ENCODE assay signal across 8 mouse cellular contexts in genomic region chr17:86166051-86166566, GRCm38 (mm10). TPM values are rescaled to one million over a fixed set of nuclear protein-coding genes. Genes with fewer than 3 reads are reported as not detected.
DNase-seq lines count a peak whose midpoint lies in the region; ATAC-seq and TF ChIP-seq lines count a peak whose summit lies in the region.

No protein-coding gene starts in this region.

- no peaks in the 10 kb centered on the region for H3K9me3 ChIP-seq in forebrain, embryonic 15.5 days
- no peaks in the 10 kb centered on the region for H3K9me3 ChIP-seq in liver, embryonic 14.5 days (ENCODE audit: control insufficient read depth, low read length)

- no peak for ATAC-seq in forebrain, embryonic 15.5 days (replicated peaks)
- no peak for ATAC-seq in liver, embryonic 14.5 days (ENCODE audit: insufficient read depth)
- no peak for ATAC-seq in monocyte, adult 5-6 weeks (replicated peaks; ENCODE audit: insufficient number of reproducible peaks, low FRiP score, low TSS enrichment, poor library complexity, severe bottlenecking)

- H3K9ac ChIP-seq in forebrain, embryonic 15.5 days (replicated peaks): peak overlapping the region; percentile 86
- peak overlapping the region; percentile 77 for H3K9ac ChIP-seq in liver, embryonic 14.5 days (replicated peaks)

- no peak for TF ChIP-seq CTCF in cerebellum, adult 2 months (IDR thresholded peaks at IDR 0.05; ENCODE audit: borderline replicate concordance, insufficient read depth, low read depth, low read length)
- TF ChIP-seq CTCF in liver, embryonic 14.5 days (IDR thresholded peaks at IDR 0.05; ENCODE audit: low read depth): no peak

- 11% methylated on average over 19 of the region's 19 CpGs for WGBS in cerebellum, adult 2 months
- WGBS in forebrain, embryonic 15.5 days: 3% methylated on average over 19 of the region's 19 CpGs
- WGBS in liver, embryonic 14.5 days (ENCODE audit: insufficient replicate concordance): 7% methylated on average over 19 of the region's 19 CpGs

- peak overlapping the region; percentile 80 for H3K4me2 ChIP-seq in forebrain, embryonic 15.5 days (replicated peaks)
- H3K4me2 ChIP-seq in liver, embryonic 14.5 days (ENCODE audit: low read depth): peak overlapping the region; percentile 68

- peak overlapping the region; percentile 98 for H3K27ac ChIP-seq in cerebellum, adult 2 months (ENCODE audit: insufficient read depth, low read length)
- peak overlapping the region; percentile 96 for H3K27ac ChIP-seq in forebrain, embryonic 15.5 days (replicated peaks)
- no peak overlapping the region for H3K27ac ChIP-seq in liver, embryonic 14.5 days

- peak overlapping the region; percentile 67 for H3K4me3 ChIP-seq in cerebellum, adult 2 months (replicated peaks; ENCODE audit: insufficient read depth, low read depth, low read length)
- peak overlapping the region; percentile 87 for H3K4me3 ChIP-seq in forebrain, embryonic 15.5 days
- H3K4me3 ChIP-seq in liver, embryonic 14.5 days (ENCODE audit: insufficient read depth in 1 of 2, low read depth in 2 of 2, low read length in 2 of 2): peak overlapping the region; percentile 67 to 80

- no peak for TF ChIP-seq EP300 in liver, embryonic 14.5 days (IDR thresholded peaks at IDR 0.05; ENCODE audit: low read depth)

- peaks cover 11% of the 10 kb centered on the region for H3K4me1 ChIP-seq in cerebellum, adult 2 months (ENCODE audit: control insufficient read depth, insufficient read depth, low read length)
- H3K4me1 ChIP-seq in forebrain, embryonic 15.5 days: peaks cover 45% of the 10 kb centered on the region
- no peaks in the 10 kb centered on the region; a peak in 2 of 4 replicates for H3K4me1 ChIP-seq in liver, embryonic 14.5 days (replicated peaks; ENCODE audit: control insufficient read depth in 2 of 2, insufficient read depth in 2 of 2, low read length in 1 of 2)

- no peaks in the 10 kb centered on the region for H3K36me3 ChIP-seq in forebrain, embryonic 15.5 days
- no peaks in the 10 kb centered on the region for H3K36me3 ChIP-seq in liver, embryonic 14.5 days (replicated peaks; ENCODE audit: control insufficient read depth, insufficient read depth, low read depth)

- DNase-seq in cerebellum, adult 2 months: no peak
- no peak for DNase-seq in cerebellum, postnatal 4 days (ENCODE audit: low spot score in 2 of 2)
- DNase-seq in A20 (ENCODE audit: low read depth, low spot score): peak; percentile 35
- DNase-seq in liver, embryonic 14.5 days (ENCODE audit: low read depth in 3 of 3, low spot score in 3 of 3): no peak
- no peak for DNase-seq in left cerebral cortex, adult 8-10 months (ENCODE audit: low spot score in 2 of 2)
- no peak for DNase-seq in frontal cortex, postnatal 36 days (ENCODE audit: low spot score in 2 of 2)

- no peaks in the 10 kb centered on the region for H3K27me3 ChIP-seq in cerebellum, adult 2 months (ENCODE audit: control insufficient read depth, insufficient read depth, low read length)
- H3K27me3 ChIP-seq in forebrain, embryonic 15.5 days: no peaks in the 10 kb centered on the region
- H3K27me3 ChIP-seq in liver, embryonic 14.5 days (ENCODE audit: control insufficient read depth, insufficient read depth, low read length): peaks cover 27% of the 10 kb centered on the region

- no peak for TF ChIP-seq POLR2A in cerebellum, adult 2 months (IDR thresholded peaks at IDR 0.05; ENCODE audit: borderline replicate concordance, insufficient read depth, low read length)

RNA-seq across cellular contexts. Expression of gene Prkce, which starts 1.5 kb away (rescaled TPM):
- polyA plus RNA-seq in cerebellum, adult 2 months (2012; rRNA removed): 53.7 and 53.8 TPM in 2 replicates
- polyA plus RNA-seq in forebrain, embryonic 15.5 days (2015; fragmentation: Nextera tagmentation; extraction: Ambion mirVana): 42.6 and 45.4 TPM in 2 replicates
- 0.26 and 0.32 TPM in 2 replicates for polyA plus RNA-seq in liver, embryonic 14.5 days (2012; rRNA removed)
- 0.37 and 0.68 TPM in 2 replicates for polyA plus RNA-seq in liver, embryonic 14.5 days (2014; fragmentation: Nextera tagmentation; extraction: Ambion mirVana)
- total RNA-seq in left cerebral cortex, adult 8-10 months (2022): 100 to 1,000 TPM; 250 to 274 (median 263) TPM
- total RNA-seq in monocyte, adult 5-6 weeks (2017): 15.6 to 21.1 TPM (median 15.9 TPM) in 3 replicates

RNA-seq across cellular contexts. Expression of gene Srbd1, which starts 21.1 kb away (rescaled TPM):
- 5.3 and 5.9 TPM in 2 replicates for polyA plus RNA-seq in cerebellum, adult 2 months (2012; rRNA removed)
- polyA plus RNA-seq in forebrain, embryonic 15.5 days (2015; fragmentation: Nextera tagmentation; extraction: Ambion mirVana): 17.1 and 20.5 TPM in 2 replicates
- 2.7 and 4.6 TPM in 2 replicates for polyA plus RNA-seq in liver, embryonic 14.5 days (2012; rRNA removed)
- 3.4 and 3.8 TPM in 2 replicates for polyA plus RNA-seq in liver, embryonic 14.5 days (2014; fragmentation: Nextera tagmentation; extraction: Ambion mirVana)
- 10 to 100 TPM; 12.3 to 15.3 (median 13.9) TPM for total RNA-seq in left cerebral cortex, adult 8-10 months (2022)
- 17.4 to 29.5 TPM (median 26.5 TPM) in 3 replicates for total RNA-seq in monocyte, adult 5-6 weeks (2017)

Comparison
In these comparisons a context has a peak if more than half of its experiments do, and no peak if none do; other contexts are left out.
1. RNA of gene Prkce, which starts 1.5 kb away (polyA plus RNA-seq): 53.7 to 53.8 TPM in cerebellum, adult 2 months and 42.6 to 45.4 TPM in forebrain, embryonic 15.5 days; 0.26 to 0.68 TPM in liver, embryonic 14.5 days; every median in the first group is over 10 times any median in the second.
2. Peak in every context shown above with its lines, with median percentiles within 50 percentile points of each other: H3K4me3 ChIP-seq.